Mouse (Mus musculus) heart, adult 18-20 months (tissue): ENCODE measurements at regions not wholly inside any gene's neighbourhood (a gene's known extent, or its start where the extent isn't known, plus 50 kb on each side); places are given as distances from the start of the nearest gene placed in this dataset.

Experiments used
- DNase-seq, 2 experiments: peaks; one replicate each; pipeline ENCODE4 v3.0.0; 2021 to 2022; ENCODE audit warnings: mixed read lengths in 1 of 2

GRCm38 (mm10) chr1:34739621-34740020, 103.2 kb downstream of the Fam168b start:
- DNase-seq = no peak

GRCm38 (mm10) chr1:34740891-34741290, 102.0 kb downstream of the Fam168b start:
- no peak for DNase-seq

- DNase-seq = no peak
Observed at GRCm38 (mm10) chr1:34742234-34742633, 100.6 kb downstream of the Fam168b start.

GRCm38 (mm10) chr1:34745881-34746280, 97.0 kb downstream of the Fam168b start:
- DNase-seq = no peak

- DNase-seq = no peak
Observed at GRCm38 (mm10) chr1:34749161-34750040, 93.5 kb downstream of the Fam168b start.

- DNase-seq = no peak
Observed at GRCm38 (mm10) chr1:34750061-34751054, 92.5 kb downstream of the Fam168b start.

- DNase-seq = no peak
Observed at GRCm38 (mm10) chr1:34751128-34751527, 91.7 kb downstream of the Fam168b start.

GRCm38 (mm10) chr1:34753581-34753980, 89.3 kb downstream of the Fam168b start:
- DNase-seq = no peak

- DNase-seq = no peak
Observed at GRCm38 (mm10) chr1:34760547-34760946, 82.3 kb downstream of the Fam168b start.

- DNase-seq = no peak
Observed at GRCm38 (mm10) chr1:34761436-34761835, 81.4 kb downstream of the Fam168b start.

GRCm38 (mm10) chr1:34761870-34762269, 81.0 kb downstream of the Fam168b start:
- DNase-seq = no peak
